Mouse (Mus musculus) liver, embryonic 11.5 days (tissue): ENCODE measurements around the gene Ctsa. TPM values are rescaled to one million over a fixed set of nuclear protein-coding genes. Genes with fewer than 3 reads are reported as not detected.
A peak's percentile ranks its signal among the peaks of the same experiment; 100 is the strongest.
"Not testable (repeated sequence)": the region's sequence is repeated elsewhere in the genome, so short reads cannot be mapped to it uniquely, and the experiment has no call there.

Source experiments
- ATAC-seq: fragments of 200-750 bp; cut with Nextera tagmentation; replicated peaks from 2 replicates; pipeline ENCODE4 v1.8.0; 2017; ENCODE audit warnings: moderate number of reproducible peaks, mild to moderate bottlenecking, moderate TSS enrichment, moderate library complexity; ENCODE audit not compliant: low FRiP score
- DNase-seq: peaks from one replicate; pipeline ENCODE4 v3.0.0-alpha.2; 2017; ENCODE audit warnings: low spot score
- H3K27ac ChIP-seq: fragments of 300-500 bp; sonication (generic); 2 replicates; pipeline ENCODE4 v1.5.1; 2014; ENCODE audit warnings: mild to moderate bottlenecking, low read depth, low read length, control low read depth
- H3K27me3 ChIP-seq: fragments of 300-500 bp; sonication (generic); replicated peaks from 2 replicates; pipeline ENCODE4 v1.6.1; 2014; ENCODE audit warnings: low read length, mixed read lengths; ENCODE audit not compliant: control insufficient read depth, insufficient read depth
- H3K36me3 ChIP-seq: fragments of 300-500 bp; sonication (generic); 2 replicates; pipeline ENCODE4 v1.6.1; 2014; ENCODE audit warnings: mild to moderate bottlenecking, low read length, moderate library complexity, mixed read lengths; ENCODE audit not compliant: control insufficient read depth, insufficient read depth
- H3K4me1 ChIP-seq: fragments of 300-500 bp; sonication (generic); replicated peaks from 2 replicates; pipeline ENCODE4 v1.6.1; 2014; ENCODE audit warnings: low read length, mixed read lengths; ENCODE audit not compliant: control insufficient read depth, insufficient read depth
- H3K4me2 ChIP-seq: fragments of 300-500 bp; sonication (generic); 2 replicates; pipeline ENCODE4 v1.6.1; 2014; ENCODE audit warnings: mild to moderate bottlenecking, control low read depth, moderate library complexity
- H3K4me3 ChIP-seq: fragments of 300-500 bp; sonication (generic); 2 replicates; pipeline ENCODE4 v1.5.1; 2014; ENCODE audit warnings: low read depth, low read length, control low read depth
- H3K9ac ChIP-seq: fragments of 300-500 bp; sonication (generic); 2 replicates; pipeline ENCODE4 v1.6.1; 2014; ENCODE audit warnings: low read depth, low read length, control low read depth
- H3K9me3 ChIP-seq: fragments of 300-500 bp; sonication (generic); 2 replicates; pipeline ENCODE4 v1.6.1; 2016; ENCODE audit warnings: low read length, inconsistent platforms, mixed read lengths; ENCODE audit not compliant: control insufficient read depth
- WGBS: fragments of 180-500 bp; shearing (Covaris S2); extraction: QIAGEN DNeasy Blood & Tissue Kit; methylation state at CpG from one replicate; pipeline ENCODE4 v1.1.7; 2014; 5-methylcytosine and 5-hydroxymethylcytosine counted together
- polyA plus RNA-seq: library from polyadenylated mRNA; unstranded; fragments of >200 nt; fragmentation: Nextera tagmentation; extraction: Ambion mirVana; gene quantifications from 2 replicates; pipeline ENCODE4 v1.2.1, GENCODE M21; 2014

Gene Ctsa
- polyA plus RNA-seq, 1 experiment from 2014 or later, result 103 TPM

DNA sequence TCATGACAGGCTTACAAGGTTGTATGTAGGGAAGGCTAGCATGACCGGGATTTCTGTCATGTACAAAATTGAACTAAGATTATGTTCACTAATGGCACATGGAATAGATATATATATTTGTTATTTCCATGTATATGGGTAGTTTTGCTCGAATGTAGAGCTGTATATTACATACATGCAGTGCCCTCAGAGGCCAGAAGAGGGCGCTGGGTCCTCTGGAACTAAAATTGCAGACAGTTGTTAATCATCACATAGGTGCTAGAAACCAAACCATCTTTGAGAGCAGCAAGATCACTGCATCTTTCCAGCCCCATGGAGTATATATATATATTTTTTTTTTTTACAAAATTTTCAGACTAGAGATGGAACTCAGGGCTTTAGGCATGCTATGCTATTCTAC lies 13.1 kb downstream of the Ctsa start:
- no peaks in the 10 kb centered on the region for H3K27me3 ChIP-seq
- ATAC-seq (no peak), DNase-seq (no peak)
- no peak overlapping the region for H3K4me3 ChIP-seq
- H3K4me1 ChIP-seq, result no peaks in the 10 kb centered on the region
- no peak overlapping the region for H3K9ac ChIP-seq
- no peaks in the 10 kb centered on the region for H3K36me3 ChIP-seq
- no peak overlapping the region for H3K4me2 ChIP-seq
- WGBS, result 47% methylated on average over 3 of the region's 3 CpGs
- H3K27ac ChIP-seq, result no peak overlapping the region
- no peaks in the 10 kb centered on the region for H3K9me3 ChIP-seq

- H3K9me3 ChIP-seq, result no peaks in the 10 kb centered on the region
- H3K36me3 ChIP-seq, result no peaks in the 10 kb centered on the region
- no peak overlapping the region for H3K4me2 ChIP-seq
- no peak overlapping the region for H3K9ac ChIP-seq
- H3K4me1 ChIP-seq, result no peaks in the 10 kb centered on the region
- no peak for DNase-seq
- 83% methylated on average over 8 of the region's 8 CpGs for WGBS
- no peak overlapping the region for H3K27ac ChIP-seq
- H3K4me3 ChIP-seq, result no peak overlapping the region
- H3K27me3 ChIP-seq, result peaks cover 20% of the 10 kb centered on the region
- no peak for ATAC-seq
Observed at GRCm38 (mm10) chr2:164850061-164850460, 17.4 kb downstream of the Ctsa start.

GRCm38 (mm10) chr2:164855572-164855971 lies 22.9 kb downstream of the Ctsa start:
- DNase-seq, H3K9ac ChIP-seq, H3K4me2 ChIP-seq, ATAC-seq, H3K36me3 ChIP-seq, H3K27ac ChIP-seq, H3K4me3 ChIP-seq, H3K9me3 ChIP-seq: not testable (repeated sequence)
- WGBS, result 80% methylated on average over 5 of the region's 5 CpGs
- H3K27me3 ChIP-seq, result peaks cover 53% of the 10 kb centered on the region
- H3K4me1 ChIP-seq, result peaks cover 15% of the 10 kb centered on the region

GRCm38 (mm10) chr2:164856309-164857100 lies 23.8 kb downstream of the Ctsa start:
- no peak overlapping the region for H3K9ac ChIP-seq
- H3K4me1 ChIP-seq, result peaks cover 15% of the 10 kb centered on the region
- peak overlapping the region; percentile 52 for H3K4me3 ChIP-seq
- peak overlapping the region; percentile 80 for H3K4me2 ChIP-seq
- H3K9me3 ChIP-seq, result no peaks in the 10 kb centered on the region
- WGBS, result 1% methylated on average over 42 of the region's 42 CpGs
- no peak for DNase-seq
- no peaks in the 10 kb centered on the region for H3K36me3 ChIP-seq
- H3K27me3 ChIP-seq, result peaks cover 53% of the 10 kb centered on the region
- no peak; the same call in 1 of the 2 replicates for ATAC-seq
- H3K27ac ChIP-seq, result no peak overlapping the region

DNA sequence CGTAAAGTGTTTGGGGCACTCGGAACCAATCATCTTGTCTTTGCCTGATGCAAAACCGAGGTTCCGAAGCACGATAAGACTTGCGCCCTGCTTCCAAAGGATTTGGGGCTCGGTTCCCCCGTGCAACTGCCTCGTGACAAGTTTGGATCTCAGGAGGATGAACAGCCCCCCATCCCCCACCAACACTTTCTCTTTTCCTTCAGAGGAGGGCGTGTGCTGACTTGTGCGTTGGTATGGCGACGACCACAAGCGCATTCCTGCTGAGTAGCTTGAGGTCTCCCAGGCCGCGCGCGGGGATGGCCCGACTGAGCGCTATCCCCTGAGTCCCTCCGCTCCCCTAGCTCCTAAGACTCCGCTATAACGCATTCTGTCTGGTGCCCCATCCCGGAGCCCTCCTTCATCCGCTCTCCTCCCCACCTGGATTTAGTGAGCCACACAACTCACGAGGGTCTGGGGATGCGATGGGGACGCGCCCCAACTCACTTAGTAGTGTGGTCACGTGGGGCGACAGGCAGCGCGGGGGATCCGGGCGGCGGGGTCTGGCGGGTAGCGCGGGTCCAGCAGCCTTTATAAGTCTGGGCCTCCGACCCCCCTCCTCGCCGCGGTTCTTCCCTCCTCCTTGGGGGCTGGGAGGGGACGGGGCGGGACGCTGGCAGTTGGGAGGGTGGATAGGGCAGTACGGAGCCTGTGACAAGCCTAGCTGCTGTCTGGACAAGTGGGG lies 24.6 kb downstream of the Ctsa start, which contains the start of gene Pltp:
Pltp (minus strand) TSS at position 611 of the 721 bp plus-strand sequence.
- H3K27me3 ChIP-seq, result peaks cover 53% of the 10 kb centered on the region
- no peak within 1 kb of the TSS for H3K9ac ChIP-seq
- DNase-seq (peak; percentile 55), ATAC-seq (peak; percentile 48; the same call in 1 of the 2 replicates)
- H3K36me3 ChIP-seq, result no peaks in the 10 kb centered on the region
- no peak within 1 kb of the TSS for H3K27ac ChIP-seq
- H3K9me3 ChIP-seq, result no peaks in the 10 kb centered on the region
- WGBS, result 1% methylated on average over 47 of the region's 47 CpGs
- H3K4me3 ChIP-seq, result peak within 1 kb of the TSS; percentile 52
- peak within 1 kb of the TSS; percentile 80 for H3K4me2 ChIP-seq
- H3K4me1 ChIP-seq, result peaks cover 15% of the 10 kb centered on the region

DNA sequence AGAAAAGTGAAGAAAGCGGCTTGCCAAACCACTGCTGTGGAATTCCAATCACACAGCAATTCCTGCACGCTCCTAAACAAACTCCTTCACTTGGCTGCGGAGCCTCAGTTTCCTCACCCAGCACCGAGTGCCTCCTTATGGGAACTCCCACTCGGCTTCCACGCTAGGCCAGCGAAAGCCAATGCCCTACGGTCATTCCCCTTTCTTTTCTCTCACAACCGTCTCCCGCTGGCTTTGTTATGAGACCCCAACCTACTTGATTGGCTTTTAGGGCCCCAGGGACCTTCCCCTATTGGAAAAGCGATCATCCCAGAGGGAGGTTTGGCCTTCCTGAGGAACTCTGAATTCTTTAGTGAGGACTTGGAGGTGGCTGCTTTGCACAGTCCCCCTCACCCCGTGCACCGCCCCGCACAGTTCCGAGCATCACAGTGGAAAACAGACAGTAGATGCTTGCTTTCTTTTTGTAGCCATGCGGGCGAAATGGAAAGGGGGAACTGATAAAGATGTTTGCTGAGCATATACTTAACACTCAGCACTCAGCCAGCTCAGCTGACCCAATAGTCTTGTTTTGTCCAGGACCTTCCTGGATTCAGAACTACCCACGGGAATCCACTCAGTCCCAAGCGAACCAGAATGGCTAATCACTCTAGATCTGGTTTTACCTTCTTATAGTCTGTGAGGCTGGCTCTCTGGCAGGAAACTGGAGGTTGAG lies 25.3 kb downstream of the Ctsa start:
- H3K4me2 ChIP-seq, result peak overlapping the region; percentile 80
- H3K4me1 ChIP-seq, result peaks cover 17% of the 10 kb centered on the region
- H3K27ac ChIP-seq, result no peak overlapping the region
- no peak overlapping the region for H3K9ac ChIP-seq
- WGBS, result 6% methylated on average over 19 of the region's 19 CpGs
- H3K27me3 ChIP-seq, result peaks cover 46% of the 10 kb centered on the region
- no peak for DNase-seq
- peak overlapping the region; percentile 52 for H3K4me3 ChIP-seq
- no peak for ATAC-seq
- H3K36me3 ChIP-seq, result no peaks in the 10 kb centered on the region
- no peaks in the 10 kb centered on the region for H3K9me3 ChIP-seq

- DNase-seq, result no peak
- 40% methylated on average over 2 of the region's 2 CpGs for WGBS
- ATAC-seq, result 0 out of 2 replicates have a peak, but pooled peaks have one; percentile 11
- H3K27me3 ChIP-seq, result peaks cover 41% of the 10 kb centered on the region
- H3K9me3 ChIP-seq, result no peaks in the 10 kb centered on the region
- H3K4me3 ChIP-seq, result no peak overlapping the region
- H3K36me3 ChIP-seq, result no peaks in the 10 kb centered on the region
- peak overlapping the region; percentile 6; the same call in 1 of the 2 replicates for H3K4me2 ChIP-seq
- no peak overlapping the region for H3K9ac ChIP-seq
- H3K27ac ChIP-seq, result peak overlapping the region; percentile 34; the same call in 1 of the 2 replicates
- H3K4me1 ChIP-seq, result peaks cover 17% of the 10 kb centered on the region
Observed at GRCm38 (mm10) chr2:164859155-164859554, 26.5 kb downstream of the Ctsa start.

GRCm38 (mm10) chr2:164859640-164860432 lies 27.2 kb downstream of the Ctsa start:
- H3K4me1 ChIP-seq, result peaks cover 17% of the 10 kb centered on the region
- ATAC-seq, result peak; percentile 35; the same call in 1 of the 2 replicates
- peak overlapping the region; percentile 6; the same call in 1 of the 2 replicates for H3K4me2 ChIP-seq
- no peaks in the 10 kb centered on the region for H3K9me3 ChIP-seq
- H3K27me3 ChIP-seq, result peaks cover 36% of the 10 kb centered on the region
- peak overlapping the region; percentile 34 for H3K27ac ChIP-seq
- H3K4me3 ChIP-seq, result 0 out of 2 replicates have a peak overlapping the region, but pooled peaks have one; percentile 4
- 44% methylated on average over 9 of the region's 9 CpGs for WGBS
- no peak overlapping the region for H3K9ac ChIP-seq
- H3K36me3 ChIP-seq, result no peaks in the 10 kb centered on the region
- no peak for DNase-seq
